Mouse (Mus musculus) left cerebral cortex, postnatal 36 days (tissue): ENCODE measurements at regions not wholly inside any gene's neighbourhood (a gene's known extent, or its start where the extent isn't known, plus 50 kb on each side); places are given as distances from the start of the nearest gene placed in this dataset.

Experiments used
- DNase-seq, 2 experiments: peaks; one replicate each; pipeline ENCODE4 v3.0.0; 2021 to 2022; ENCODE audit warnings: low spot score in 2 of 2, mixed read lengths in 1 of 2
- intact Hi-C: fragments of 180-260 bp; cut with DNase I; formaldehyde crosslinking; loops from one replicate; pipeline ENCODE4 v1.15.1; 2025

GRCm38 (mm10) chr1:41551271-41551670 lies 745.9 kb downstream of the Tmem182 start:
- intact Hi-C loops = no loop called here
- DNase-seq = no peak

GRCm38 (mm10) chr1:41555607-41556006 lies 750.2 kb downstream of the Tmem182 start:
- intact Hi-C loops = no loop called here

GRCm38 (mm10) chr1:41559101-41559665 lies 753.8 kb downstream of the Tmem182 start:
- intact Hi-C loops = no loop called here
- DNase-seq = no peak

More at GRCm38 (mm10) chr1:41555607-41556006, 750.2 kb downstream of the Tmem182 start:
- no peak for DNase-seq

- no peak for DNase-seq
- intact Hi-C loops = no loop called here
These were observed 754.6 kb downstream of the Tmem182 start for GRCm38 (mm10) chr1:41559991-41560390.

- intact Hi-C loops = no loop called here
- no peak for DNase-seq
These were observed 798.1 kb downstream of the Tmem182 start for GRCm38 (mm10) chr1:41603471-41603870.

- intact Hi-C loops = no loop called here
- DNase-seq = no peak
These were observed 799.8 kb downstream of the Tmem182 start for GRCm38 (mm10) chr1:41604996-41605747.

- no peak for DNase-seq
- intact Hi-C loops = no loop called here
These were observed 800.3 kb downstream of the Tmem182 start for GRCm38 (mm10) chr1:41605748-41606131.

- intact Hi-C loops = no loop called here
- no peak for DNase-seq
These were observed 805.4 kb downstream of the Tmem182 start for GRCm38 (mm10) chr1:41610783-41611182.

- intact Hi-C loops = no loop called here
These were observed 846.4 kb downstream of the Tmem182 start for GRCm38 (mm10) chr1:41651804-41652203.

GRCm38 (mm10) chr1:41652210-41652609 lies 846.8 kb downstream of the Tmem182 start:
- intact Hi-C loops = no loop called here
- DNase-seq = no peak

More at GRCm38 (mm10) chr1:41651804-41652203, 846.4 kb downstream of the Tmem182 start:
- no peak for DNase-seq

- DNase-seq = peak; percentile 17 to 36
- intact Hi-C loops = no loop called here
These were observed 847.4 kb downstream of the Tmem182 start for GRCm38 (mm10) chr1:41652646-41653427.

- no peak for DNase-seq
- intact Hi-C loops = no loop called here
These were observed 868.7 kb downstream of the Tmem182 start for GRCm38 (mm10) chr1:41674086-41674485.

- intact Hi-C loops = no loop called here
- no peak for DNase-seq
These were observed 869.9 kb downstream of the Tmem182 start for GRCm38 (mm10) chr1:41675345-41675744.

- DNase-seq = no peak
- intact Hi-C loops = no loop called here
These were observed 900.3 kb downstream of the Tmem182 start for GRCm38 (mm10) chr1:41705692-41706091.

- no peak for DNase-seq
- intact Hi-C loops = no loop called here
These were observed 937.4 kb downstream of the Tmem182 start for GRCm38 (mm10) chr1:41742644-41743331.

- no peak for DNase-seq
- intact Hi-C loops = no loop called here
These were observed 937.9 kb downstream of the Tmem182 start for GRCm38 (mm10) chr1:41743332-41743710.

- peak; percentile 6 to 10 for DNase-seq
- intact Hi-C loops = no loop called here
These were observed 939.1 kb downstream of the Tmem182 start for GRCm38 (mm10) chr1:41744531-41744930.

GRCm38 (mm10) chr1:41759366-41759765 lies 936.2 kb upstream of the Pou3f3 start:
- DNase-seq = no peak
- intact Hi-C loops = no loop called here
